Mouse (Mus musculus) ZHBTc4 (cell line): ENCODE measurements around the gene Klrg2.
"Not testable (repeated sequence)": the region's sequence is repeated elsewhere in the genome, so short reads cannot be mapped to it uniquely, and the experiment has no call there.

Experiments used
- DNase-seq: peaks from one replicate; pipeline ENCODE4 v3.0.0-alpha.2; 2011; ENCODE audit warnings: low read depth, low spot score

Gene Klrg2

DNA sequence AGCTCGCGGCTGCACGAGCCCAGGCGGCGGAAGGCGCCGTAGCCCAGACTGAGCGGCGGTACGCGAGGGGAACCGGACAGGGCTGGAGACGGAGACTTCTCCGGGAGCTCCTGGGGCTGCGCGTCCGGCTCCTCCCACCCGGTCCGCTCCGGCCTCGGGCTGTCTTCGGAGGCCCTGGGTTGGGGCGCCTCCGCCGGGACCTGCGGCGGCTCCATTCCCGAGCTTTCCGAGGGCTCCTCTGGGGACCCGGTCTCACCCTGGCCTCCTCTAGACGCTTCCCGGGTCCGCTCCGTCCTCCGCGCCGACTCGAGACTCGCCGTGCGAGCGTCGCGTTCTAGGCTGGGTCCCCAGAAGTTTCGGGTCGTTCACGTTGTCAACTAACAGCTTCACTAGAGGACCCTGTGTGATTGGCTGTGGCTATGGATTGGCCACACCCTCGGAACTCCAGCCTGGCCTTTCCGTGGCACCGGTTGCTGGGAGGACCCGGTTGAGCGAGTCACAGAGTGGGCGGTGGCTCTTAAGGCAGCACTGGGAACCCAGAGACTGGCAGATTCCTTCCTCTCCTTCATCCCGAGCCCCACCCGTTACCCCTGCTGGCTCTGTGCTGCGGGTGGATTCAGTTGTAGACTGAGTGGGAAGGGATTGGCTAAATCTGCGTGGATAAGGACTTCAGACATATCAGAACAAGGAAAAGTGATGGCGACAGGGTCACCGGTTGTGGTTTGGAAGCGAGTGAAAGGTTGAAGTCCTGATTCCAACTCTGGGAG, at the start of gene Klrg2:
TSS of gene Klrg2 (minus strand) at position 391 of the 767 bp plus-strand sequence.
- peak; percentile 80 for DNase-seq

- no peak for DNase-seq
Observed at GRCm38 (mm10) chr6:38682532-38682931, 45.5 kb upstream of the Klrg2 start.

DNA sequence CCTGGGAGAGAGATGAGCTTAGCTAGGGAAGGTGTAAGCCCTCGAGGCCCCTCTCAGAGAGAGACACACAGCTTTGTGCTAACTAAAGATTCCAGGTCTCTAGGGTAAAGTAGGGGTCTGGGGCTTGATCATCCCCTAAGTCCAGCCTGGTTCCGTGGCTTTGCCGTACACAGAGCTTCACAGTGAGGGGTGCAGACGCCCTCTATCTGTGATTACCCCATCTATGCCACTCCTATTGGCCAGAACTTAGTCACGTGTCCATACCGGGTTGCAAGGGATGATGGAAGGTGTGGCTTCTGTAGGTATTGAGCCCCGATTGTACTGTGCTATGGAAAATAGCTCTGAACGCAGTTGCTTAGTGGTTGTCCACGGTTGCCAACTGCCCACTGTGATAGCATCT, 40.6 kb upstream of the Klrg2 start:
- DNase-seq, result no peak

DNA sequence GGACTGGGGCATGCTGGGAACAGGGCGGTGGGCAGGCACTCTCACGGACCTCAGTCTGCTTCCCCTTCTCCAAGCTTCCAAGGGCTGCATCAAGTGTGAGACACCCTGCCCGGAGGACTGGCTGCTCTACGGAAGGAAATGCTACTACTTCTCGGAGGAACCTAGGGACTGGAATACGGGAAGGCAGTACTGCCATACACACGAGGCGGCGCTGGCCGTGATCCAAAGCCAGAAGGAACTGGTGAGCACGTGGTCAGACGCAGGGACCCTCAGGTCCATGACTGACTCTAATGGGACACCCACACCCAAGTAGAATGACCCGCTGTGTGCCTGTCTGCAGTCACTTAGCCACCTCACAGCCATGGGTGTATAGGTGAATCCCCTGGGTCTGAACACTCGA, 39.7 kb upstream of the Klrg2 start:
- peak; percentile 25 for DNase-seq

DNA sequence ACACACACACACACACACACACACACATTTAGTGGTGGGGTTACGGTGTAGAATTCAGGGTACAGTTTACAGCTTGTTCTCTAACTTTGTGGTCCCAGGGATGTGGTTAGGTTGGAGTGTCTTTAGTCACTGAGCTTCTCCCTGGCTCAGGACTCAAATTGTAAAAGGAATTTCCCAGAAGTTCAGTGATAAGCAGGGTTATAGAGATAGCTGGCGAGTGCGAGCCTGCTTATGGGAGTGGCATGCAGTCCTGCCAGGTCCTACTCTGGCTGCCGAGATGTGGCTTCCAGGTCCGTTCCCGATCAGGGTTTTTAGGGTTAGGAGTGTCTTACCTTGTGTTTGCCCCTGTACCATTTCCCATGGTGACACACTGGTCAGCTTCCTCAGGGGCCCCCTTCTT, 39.2 kb upstream of the Klrg2 start:
- no peak for DNase-seq

DNA sequence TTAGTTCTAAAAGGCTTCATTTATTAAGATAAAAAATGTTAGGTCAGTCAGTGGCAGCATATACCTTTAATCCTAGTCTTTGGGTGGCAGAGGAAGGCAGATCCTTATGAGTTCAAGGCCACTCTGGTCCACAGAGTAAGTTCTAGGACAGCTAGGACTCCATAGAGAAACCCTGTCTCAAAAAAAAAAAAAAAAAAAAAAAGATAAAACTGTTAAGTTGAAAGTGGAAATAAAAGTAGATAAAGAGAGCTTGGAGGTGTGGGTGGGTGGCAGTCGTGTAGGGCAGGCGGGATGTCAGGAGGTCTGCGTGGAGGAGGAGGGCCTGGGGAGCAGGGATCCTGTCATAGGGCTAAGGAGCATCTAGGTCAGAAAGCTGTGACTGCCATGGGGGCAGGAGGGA, 35.0 kb upstream of the Klrg2 start:
- DNase-seq, result no peak

GRCm38 (mm10) chr6:38671270-38671669, 34.2 kb upstream of the Klrg2 start:
- DNase-seq, result no peak

- not testable (repeated sequence) for DNase-seq
Observed at GRCm38 (mm10) chr6:38670488-38670887, 33.4 kb upstream of the Klrg2 start.

- peak; percentile 55 for DNase-seq
Observed at GRCm38 (mm10) chr6:38669580-38669979, 32.5 kb upstream of the Klrg2 start.

- DNase-seq, result peak; percentile 47
Observed at GRCm38 (mm10) chr6:38662714-38663615, 25.9 kb upstream of the Klrg2 start, which contains the start of gene Clec2l. Gene Clec2l, plus strand, starts transcription at chr6:38663069.

GRCm38 (mm10) chr6:38661626-38662025, 24.6 kb upstream of the Klrg2 start:
- peak; percentile 18 for DNase-seq

DNA sequence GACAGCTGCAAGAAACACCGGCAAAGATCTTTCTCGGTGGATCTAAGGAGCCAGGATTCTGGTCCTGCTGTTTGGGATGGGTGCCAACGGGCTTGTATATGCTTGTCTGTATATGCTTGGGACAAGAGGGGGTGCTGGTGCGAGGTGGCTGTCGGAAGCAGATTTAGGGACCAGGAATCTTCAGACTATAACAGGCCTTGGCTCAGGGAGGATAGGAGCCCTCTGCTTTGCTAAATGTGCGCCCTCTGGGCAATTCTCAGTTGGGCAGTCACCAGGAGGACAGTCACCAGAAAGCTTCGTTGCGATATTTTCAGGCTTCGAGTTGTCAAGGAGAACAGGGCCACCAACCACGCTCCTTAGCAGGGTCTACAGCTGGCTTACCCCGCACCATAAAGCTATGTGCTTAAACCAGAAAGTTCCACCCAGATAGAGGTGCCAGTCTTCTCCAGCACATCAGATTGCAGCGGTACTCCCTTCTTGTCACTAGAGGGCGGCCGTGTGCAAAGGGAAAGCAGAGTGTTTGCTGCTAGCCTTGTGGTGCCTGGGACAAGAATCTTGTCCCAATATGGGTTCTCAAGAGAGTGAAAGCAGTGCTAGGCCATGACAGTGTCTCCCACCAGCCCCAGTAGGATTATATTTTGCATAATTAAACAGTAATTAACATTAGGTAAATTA, 13.4 kb upstream of the Klrg2 start:
- peak; percentile 84 for DNase-seq

DNA sequence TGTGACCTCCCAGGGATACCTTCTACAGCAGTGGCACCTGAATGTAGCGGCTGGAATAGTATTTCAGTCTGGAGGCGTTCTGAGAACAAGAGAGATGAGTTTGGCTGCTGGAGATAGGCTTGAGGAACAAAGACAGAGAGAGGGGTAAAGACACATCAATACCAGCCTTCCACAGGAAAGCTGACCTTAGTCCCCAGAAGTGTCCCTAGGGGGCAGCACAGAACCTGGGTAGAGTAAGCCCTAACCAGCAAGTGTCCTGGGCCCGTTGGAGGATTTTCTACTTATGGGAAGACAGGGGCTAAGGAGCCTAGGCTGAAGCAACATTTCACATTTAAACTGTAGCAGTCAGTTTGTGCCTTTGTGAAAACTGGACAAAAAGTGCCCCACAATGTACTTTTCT, 12.5 kb upstream of the Klrg2 start:
- DNase-seq, result peak; percentile 70

- no peak for DNase-seq
Observed at GRCm38 (mm10) chr6:38643039-38643438, 6.0 kb upstream of the Klrg2 start.

GRCm38 (mm10) chr6:38642593-38642992, 5.6 kb upstream of the Klrg2 start:
- no peak for DNase-seq

DNA sequence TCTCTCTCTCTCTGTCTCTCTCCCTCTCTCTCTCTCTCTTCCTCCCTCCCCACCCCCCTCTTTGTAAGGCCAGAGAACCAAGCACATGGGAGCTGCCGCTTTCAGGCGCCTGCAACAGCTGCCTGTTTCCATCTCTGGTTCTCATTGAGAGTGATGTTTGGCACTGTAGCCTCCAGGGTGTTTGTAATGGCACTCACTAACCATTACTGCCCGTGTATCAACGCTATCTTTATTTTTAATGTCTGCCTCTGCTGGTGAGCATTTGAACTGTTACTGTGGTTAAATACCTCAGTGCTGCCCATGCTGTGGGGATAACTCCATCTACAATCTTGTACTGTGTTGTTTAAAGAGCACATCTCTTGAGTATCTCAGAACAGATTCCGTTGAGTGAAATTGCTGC, 4.6 kb upstream of the Klrg2 start:
- no peak for DNase-seq

DNA sequence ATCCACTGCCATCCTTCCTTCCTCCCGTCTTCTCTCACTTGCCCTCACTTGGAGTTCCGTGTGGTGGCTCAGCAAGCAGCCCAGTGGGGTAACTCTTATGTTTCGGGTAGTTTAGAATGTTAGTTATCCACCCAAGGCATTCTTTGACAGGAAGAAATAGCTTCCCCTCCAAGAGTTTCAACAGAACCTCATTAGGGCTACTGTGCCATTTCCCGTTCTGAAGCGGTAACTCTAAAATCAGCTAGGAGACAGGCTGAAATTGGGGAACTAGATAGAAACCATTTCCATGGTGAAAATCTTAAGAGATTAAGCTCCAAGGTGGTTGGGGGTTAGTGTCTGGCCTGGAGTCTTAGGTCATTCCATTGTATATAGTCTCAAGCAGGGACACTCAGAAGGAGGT, 4.2 kb upstream of the Klrg2 start:
- no peak for DNase-seq

DNA sequence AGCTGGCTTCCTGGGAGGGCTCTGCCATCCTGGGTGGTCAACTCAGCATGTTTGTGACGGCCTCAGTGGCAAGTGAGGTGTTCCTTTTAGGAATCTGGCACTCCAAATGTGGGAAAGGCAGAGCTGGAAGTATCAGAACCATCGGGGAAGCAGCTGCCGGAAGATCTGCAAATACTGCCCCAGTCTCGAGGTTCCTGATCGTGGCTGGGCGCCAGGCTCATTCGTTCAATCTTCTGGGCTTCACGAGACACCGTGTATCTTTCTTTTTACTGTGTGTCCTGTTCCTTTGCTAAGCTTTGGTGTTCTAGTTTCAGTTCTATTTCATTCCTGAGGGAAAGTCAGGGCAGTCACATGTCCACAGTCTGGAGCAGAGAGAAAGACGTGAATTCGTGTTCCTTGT, 3.4 kb upstream of the Klrg2 start:
- no peak for DNase-seq

- peak; percentile 58 for DNase-seq
Observed at GRCm38 (mm10) chr6:38635941-38636851, 846 bp downstream of the Klrg2 start.

GRCm38 (mm10) chr6:38634461-38634860, 2.6 kb downstream of the Klrg2 start:
- no peak for DNase-seq

- DNase-seq, result no peak
Observed at GRCm38 (mm10) chr6:38632826-38633225, 4.2 kb downstream of the Klrg2 start.
